Mouse (Mus musculus): Measurements from ENCODE around the gene Rnf186. TPM values are rescaled to one million over a fixed set of nuclear protein-coding genes. Genes with fewer than 3 reads are reported as not detected.

The Rnf186 gene
- polyA plus RNA-seq, 1 experiment from 2014 or later: 0.08 TPM

- WGBS (ENCODE audit: insufficient replicate concordance): 71% methylated on average over 6 of the region's 6 CpGs
Observed at GRCm38 (mm10) chr4:139014793-139015192, 47.9 kb downstream of the Rnf186 start.

More at GRCm38 (mm10) chr4:139014793-139015192, 47.9 kb downstream of the Rnf186 start:
- Histone ChIP-seq H3K4me3 (replicated peaks) (no peak overlapping the region), H3K4me1 (replicated peaks) (peaks cover 7% of the 10 kb centered on the region), H3K27ac (no peak overlapping the region), H3K36me3 (no peaks in the 10 kb centered on the region), H3K27me3 (no peaks in the 10 kb centered on the region), H3K9me3 (replicated peaks) (no peaks in the 10 kb centered on the region), H3K4me2 (no peak overlapping the region), H3K9ac (no peak overlapping the region)
- ATAC-seq (ENCODE audit: low read depth) (no peak), DNase-seq (no peak)

Other genes with a start within 250 kb of the Rnf186 start
- 0.13 TPM in 1 of 2 replicates, not detected in the other for gene Pla2g2c, start 242.3 kb upstream of the Rnf186 start, polyA plus RNA-seq (2015; fragmentation: Nextera tagmentation; extraction: Ambion mirVana)
- 0.05 and 0.07 TPM in 2 replicates for gene Ubxn10, start 229.9 kb upstream of the Rnf186 start, polyA plus RNA-seq (2015; fragmentation: Nextera tagmentation; extraction: Ambion mirVana)
- not detected in 2 replicates for gene Pla2g2f, start 209.5 kb upstream of the Rnf186 start, polyA plus RNA-seq (2015; fragmentation: Nextera tagmentation; extraction: Ambion mirVana)
- gene Pla2g2d, start 191.4 kb upstream of the Rnf186 start, polyA plus RNA-seq (2015; fragmentation: Nextera tagmentation; extraction: Ambion mirVana): not detected in 2 replicates
- not detected in 2 replicates for gene Pla2g5, start 103.6 kb upstream of the Rnf186 start, polyA plus RNA-seq (2015; fragmentation: Nextera tagmentation; extraction: Ambion mirVana)
- not detected in 2 replicates for gene Gm13030, start 93.1 kb upstream of the Rnf186 start, polyA plus RNA-seq (2015; fragmentation: Nextera tagmentation; extraction: Ambion mirVana)
- gene Pla2g2e, start 89.2 kb upstream of the Rnf186 start, polyA plus RNA-seq (2015; fragmentation: Nextera tagmentation; extraction: Ambion mirVana): not detected in 2 replicates
- gene Otud3, start 53.2 kb upstream of the Rnf186 start, polyA plus RNA-seq (2015; fragmentation: Nextera tagmentation; extraction: Ambion mirVana): 1.6 and 1.9 TPM in 2 replicates
- gene Tmco4, start 5.8 kb downstream of the Rnf186 start, polyA plus RNA-seq (2015; fragmentation: Nextera tagmentation; extraction: Ambion mirVana): 1.5 and 1.9 TPM in 2 replicates
- gene Htr6, start 108.5 kb downstream of the Rnf186 start, polyA plus RNA-seq (2015; fragmentation: Nextera tagmentation; extraction: Ambion mirVana): not detected in 2 replicates
- 1.6 and 2.0 TPM in 2 replicates for gene Nbl1, start 125.9 kb downstream of the Rnf186 start, polyA plus RNA-seq (2015; fragmentation: Nextera tagmentation; extraction: Ambion mirVana)
- gene Minos1, start 164.0 kb downstream of the Rnf186 start, polyA plus RNA-seq (2015; fragmentation: Nextera tagmentation; extraction: Ambion mirVana): 403 and 435 TPM in 2 replicates
- gene Capzb, start 225.8 kb downstream of the Rnf186 start, polyA plus RNA-seq (2015; fragmentation: Nextera tagmentation; extraction: Ambion mirVana): 173 and 198 TPM in 2 replicates

Data from liver, embryonic 13.5 days (tissue).